Mouse (Mus musculus) cerebellum, postnatal 4 days (tissue): ENCODE measurements at regions not wholly inside any gene's neighbourhood (a gene's known extent, or its start where the extent isn't known, plus 50 kb on each side); places are given as distances from the start of the nearest gene placed in this dataset.
"Not testable (repeated sequence)": the region's sequence is repeated elsewhere in the genome, so short reads cannot be mapped to it uniquely, and the experiment has no call there.

Experiments used
- DNase-seq, 2 experiments: peaks; one replicate each; pipeline ENCODE4 v3.0.0; 2022; ENCODE audit warnings: low spot score in 2 of 2, mixed read lengths in 1 of 2

GRCm38 (mm10) chr3:21997387-21997786 is 79.1 kb upstream of the Tbl1xr1 start:
- no peak for DNase-seq

GRCm38 (mm10) chr3:22005456-22005855 is 71.0 kb upstream of the Tbl1xr1 start:
- no peak for DNase-seq

GRCm38 (mm10) chr3:22006113-22006512 is 70.3 kb upstream of the Tbl1xr1 start:
- peak in 1 of 2 experiments; percentile 5 for DNase-seq

- no peak for DNase-seq
Measured at GRCm38 (mm10) chr3:22006651-22007050, 69.8 kb upstream of the Tbl1xr1 start.

- DNase-seq = no peak
Measured at GRCm38 (mm10) chr3:22007736-22008135, 68.7 kb upstream of the Tbl1xr1 start.

GRCm38 (mm10) chr3:22008432-22008831 is 68.0 kb upstream of the Tbl1xr1 start:
- DNase-seq = no peak

GRCm38 (mm10) chr3:22009898-22010699 is 66.4 kb upstream of the Tbl1xr1 start:
- no peak for DNase-seq

GRCm38 (mm10) chr3:22010700-22010991 is 65.8 kb upstream of the Tbl1xr1 start:
- not testable (repeated sequence) for DNase-seq

GRCm38 (mm10) chr3:22021360-22021935 is 55.0 kb upstream of the Tbl1xr1 start:
- no peak for DNase-seq

- no peak for DNase-seq
Measured at GRCm38 (mm10) chr3:22022418-22022817, 54.0 kb upstream of the Tbl1xr1 start.

- DNase-seq = no peak
Measured at GRCm38 (mm10) chr3:22023049-22023448, 53.4 kb upstream of the Tbl1xr1 start.

GRCm38 (mm10) chr3:22023551-22023950 is 52.9 kb upstream of the Tbl1xr1 start:
- no peak for DNase-seq

GRCm38 (mm10) chr3:22024200-22024599 is 52.3 kb upstream of the Tbl1xr1 start:
- DNase-seq = no peak

- no peak for DNase-seq
Measured at GRCm38 (mm10) chr3:22025119-22025518, 51.3 kb upstream of the Tbl1xr1 start.

GRCm38 (mm10) chr3:22025615-22026014 is 50.8 kb upstream of the Tbl1xr1 start:
- DNase-seq = no peak
